Mouse (Mus musculus) liver, embryonic 11.5 days (tissue): ENCODE data around the gene Pnpla7. TPM values are rescaled to one million over a fixed set of nuclear protein-coding genes. Genes with fewer than 3 reads are reported as not detected.

Experiments
- ATAC-seq: fragments of 200-750 bp; cut with Nextera tagmentation; replicated peaks from 2 replicates; pipeline ENCODE4 v1.8.0; 2017; ENCODE audit warnings: moderate number of reproducible peaks, mild to moderate bottlenecking, moderate TSS enrichment, moderate library complexity; ENCODE audit not compliant: low FRiP score
- DNase-seq: peaks from one replicate; pipeline ENCODE4 v3.0.0-alpha.2; 2017; ENCODE audit warnings: low spot score
- H3K27ac ChIP-seq: fragments of 300-500 bp; sonication (generic); 2 replicates; pipeline ENCODE4 v1.5.1; 2014; ENCODE audit warnings: mild to moderate bottlenecking, low read depth, low read length, control low read depth
- H3K27me3 ChIP-seq: fragments of 300-500 bp; sonication (generic); replicated peaks from 2 replicates; pipeline ENCODE4 v1.6.1; 2014; ENCODE audit warnings: low read length, mixed read lengths; ENCODE audit not compliant: control insufficient read depth, insufficient read depth
- H3K36me3 ChIP-seq: fragments of 300-500 bp; sonication (generic); 2 replicates; pipeline ENCODE4 v1.6.1; 2014; ENCODE audit warnings: mild to moderate bottlenecking, low read length, moderate library complexity, mixed read lengths; ENCODE audit not compliant: control insufficient read depth, insufficient read depth
- H3K4me1 ChIP-seq: fragments of 300-500 bp; sonication (generic); replicated peaks from 2 replicates; pipeline ENCODE4 v1.6.1; 2014; ENCODE audit warnings: low read length, mixed read lengths; ENCODE audit not compliant: control insufficient read depth, insufficient read depth
- H3K4me2 ChIP-seq: fragments of 300-500 bp; sonication (generic); 2 replicates; pipeline ENCODE4 v1.6.1; 2014; ENCODE audit warnings: mild to moderate bottlenecking, control low read depth, moderate library complexity
- H3K4me3 ChIP-seq: fragments of 300-500 bp; sonication (generic); 2 replicates; pipeline ENCODE4 v1.5.1; 2014; ENCODE audit warnings: low read depth, low read length, control low read depth
- H3K9ac ChIP-seq: fragments of 300-500 bp; sonication (generic); 2 replicates; pipeline ENCODE4 v1.6.1; 2014; ENCODE audit warnings: low read depth, low read length, control low read depth
- H3K9me3 ChIP-seq: fragments of 300-500 bp; sonication (generic); 2 replicates; pipeline ENCODE4 v1.6.1; 2016; ENCODE audit warnings: low read length, inconsistent platforms, mixed read lengths; ENCODE audit not compliant: control insufficient read depth
- WGBS: fragments of 180-500 bp; shearing (Covaris S2); extraction: QIAGEN DNeasy Blood & Tissue Kit; methylation state at CpG from one replicate; pipeline ENCODE4 v1.1.7; 2014; 5-methylcytosine and 5-hydroxymethylcytosine counted together
- polyA plus RNA-seq: library from polyadenylated mRNA; unstranded; fragments of >200 nt; fragmentation: Nextera tagmentation; extraction: Ambion mirVana; gene quantifications from 2 replicates; pipeline ENCODE4 v1.2.1, GENCODE M21; 2014

Gene Pnpla7
- polyA plus RNA-seq, 1 experiment from 2014 or later = 24.7 TPM

DNA sequence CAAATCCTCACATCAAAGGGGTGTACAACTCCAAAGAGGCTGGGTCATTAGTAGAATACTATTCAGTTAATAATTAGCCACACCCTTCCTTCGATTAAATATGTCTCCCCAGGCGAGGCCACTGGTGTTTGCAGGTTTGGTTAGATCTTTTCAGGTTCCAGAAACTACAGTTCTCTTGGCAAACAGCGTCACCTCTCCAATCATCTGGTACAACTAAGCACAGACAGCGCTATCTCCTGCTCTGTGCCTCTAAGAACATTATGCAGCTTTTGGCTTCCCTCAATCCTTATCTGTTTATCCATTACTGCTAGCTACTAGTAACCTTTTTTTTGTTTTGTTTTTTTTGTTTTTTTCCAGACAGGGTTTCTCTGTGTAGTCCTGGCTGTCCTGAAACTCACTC lies 93.7 kb downstream of the Pnpla7 start:
- ATAC-seq (no peak), DNase-seq (no peak)
- 74% methylated on average over 4 of the region's 4 CpGs for WGBS
- no peak overlapping the region for H3K27ac ChIP-seq
- H3K4me1 ChIP-seq = no peaks in the 10 kb centered on the region
- no peaks in the 10 kb centered on the region for H3K27me3 ChIP-seq
- H3K4me2 ChIP-seq = no peak overlapping the region
- no peak overlapping the region for H3K9ac ChIP-seq
- no peaks in the 10 kb centered on the region for H3K36me3 ChIP-seq
- H3K4me3 ChIP-seq = no peak overlapping the region
- H3K9me3 ChIP-seq = no peaks in the 10 kb centered on the region

DNA sequence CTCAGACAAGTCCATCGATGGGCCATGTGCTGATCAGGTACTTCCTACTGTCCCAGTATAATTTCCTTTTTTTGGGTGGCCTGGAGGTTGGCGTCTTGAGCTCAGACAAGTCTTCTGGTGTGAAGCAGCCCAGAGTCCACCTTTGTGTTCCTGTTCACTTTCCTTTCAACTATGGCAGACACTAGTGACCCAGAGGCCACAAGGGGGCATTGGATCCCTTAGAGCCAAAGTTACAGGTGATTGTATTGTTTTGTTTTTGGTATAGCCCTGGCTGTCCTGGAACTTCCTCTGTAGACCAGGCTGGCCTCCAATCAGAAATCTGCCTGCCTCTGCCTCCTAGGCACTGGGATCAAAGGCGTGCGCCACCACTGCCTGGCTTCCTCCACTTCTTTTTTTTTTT lies 96.6 kb downstream of the Pnpla7 start:
- Histone ChIP-seq H3K36me3 (no peaks in the 10 kb centered on the region), H3K9me3 (no peaks in the 10 kb centered on the region), H3K27me3 (no peaks in the 10 kb centered on the region), H3K4me2 (no peak overlapping the region), H3K4me3 (no peak overlapping the region), H3K4me1 (no peaks in the 10 kb centered on the region), H3K27ac (no peak overlapping the region), H3K9ac (no peak overlapping the region)
- 87% methylated on average over 4 of the region's 4 CpGs for WGBS
- ATAC-seq (no peak), DNase-seq (no peak)

DNA sequence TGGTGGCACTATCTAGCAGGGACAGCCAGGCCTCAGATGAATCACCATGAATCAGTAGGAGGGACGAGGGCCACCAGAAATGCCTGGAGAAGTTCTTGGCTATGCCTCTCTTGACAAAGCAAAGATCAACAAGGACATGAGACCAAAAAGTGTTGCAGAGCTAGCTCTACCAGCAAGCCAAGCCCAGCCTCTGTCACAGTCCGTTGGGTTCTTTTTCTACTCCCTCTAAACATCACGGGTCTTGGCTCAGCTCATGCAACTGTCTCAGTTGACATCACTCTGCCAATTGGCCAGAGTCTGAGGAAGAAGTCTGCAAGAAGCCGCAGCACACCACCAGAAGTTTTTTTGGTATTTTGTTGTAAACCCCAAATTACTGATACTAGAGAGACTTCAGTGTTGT lies 99.7 kb downstream of the Pnpla7 start:
- H3K9ac ChIP-seq = no peak overlapping the region

DNA sequence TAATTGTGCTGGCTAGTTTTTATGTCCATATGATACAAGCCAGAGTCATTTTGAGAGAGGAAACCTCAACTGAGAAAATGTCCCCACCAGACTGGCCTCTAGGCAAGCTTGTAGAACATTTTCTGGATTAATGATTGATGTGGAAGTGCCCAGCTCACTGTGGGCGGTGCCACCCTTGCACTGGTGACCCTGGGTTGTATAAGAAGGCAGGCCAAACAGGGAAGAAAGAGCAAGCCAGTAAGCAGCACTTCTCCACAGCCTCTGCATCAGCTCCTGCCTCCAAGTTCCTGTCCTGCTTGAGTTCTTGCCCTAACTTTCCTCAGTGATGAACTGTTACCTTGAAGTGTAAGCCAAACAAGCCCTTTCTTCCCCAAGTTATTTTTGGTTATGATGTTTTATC lies 103.1 kb downstream of the Pnpla7 start:
- WGBS = 71% methylated on average over 1 of the region's 1 CpGs
- Histone ChIP-seq H3K4me1 (no peaks in the 10 kb centered on the region), H3K9ac (no peak overlapping the region), H3K9me3 (no peaks in the 10 kb centered on the region), H3K27ac (no peak overlapping the region), H3K4me2 (no peak overlapping the region), H3K36me3 (no peaks in the 10 kb centered on the region), H3K4me3 (no peak overlapping the region), H3K27me3 (no peaks in the 10 kb centered on the region; the same call in 1 of the 2 replicates)
- no peak for ATAC-seq
- DNase-seq = no peak

More for the DNA sequence above, 99.7 kb downstream of the Pnpla7 start:
- no peaks in the 10 kb centered on the region for H3K36me3 ChIP-seq
- no peak overlapping the region for H3K27ac ChIP-seq
- ATAC-seq (no peak), DNase-seq (no peak)
- no peaks in the 10 kb centered on the region for H3K4me1 ChIP-seq
- no peak overlapping the region for H3K4me2 ChIP-seq
- 69% methylated on average over 4 of the region's 4 CpGs for WGBS
- H3K4me3 ChIP-seq = no peak overlapping the region
- H3K27me3 ChIP-seq = no peaks in the 10 kb centered on the region
- H3K9me3 ChIP-seq = no peaks in the 10 kb centered on the region

DNA sequence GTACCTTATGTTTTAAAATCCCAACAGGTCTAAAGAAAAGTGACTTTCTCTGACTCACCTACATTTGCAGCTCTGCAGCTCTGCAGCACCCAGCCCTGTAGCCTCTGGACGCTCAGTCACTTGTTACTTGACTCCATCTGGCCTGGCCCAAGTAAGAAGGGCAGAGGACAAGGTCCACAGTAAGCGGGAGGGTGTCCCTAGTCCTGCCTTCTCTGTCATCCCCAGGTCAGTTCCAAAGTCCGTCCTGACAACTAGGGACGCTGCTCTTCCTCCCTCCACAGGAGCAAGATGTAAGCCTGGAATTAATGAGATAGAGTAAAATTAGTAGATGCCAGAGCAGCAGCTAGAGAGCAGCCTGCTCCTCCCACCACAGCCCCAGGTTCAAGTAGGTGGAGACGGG lies 104.2 kb downstream of the Pnpla7 start, which contains the start of gene Entpd8:
Entpd8 (plus strand) TSS at position 229 of the 400 bp plus-strand sequence.
- Histone ChIP-seq H3K4me2 (0 out of 2 replicates have a peak within 1 kb of the TSS, but pooled peaks have one; percentile 1), H3K4me3 (no peak within 1 kb of the TSS), H3K9me3 (no peaks in the 10 kb centered on the region), H3K4me1 (no peaks in the 10 kb centered on the region), H3K36me3 (no peaks in the 10 kb centered on the region), H3K27ac (no peak within 1 kb of the TSS), H3K9ac (no peak within 1 kb of the TSS), H3K27me3 (no peaks in the 10 kb centered on the region; the same call in 1 of the 2 replicates)
- WGBS = 51% methylated on average over 5 of the region's 5 CpGs
- DNase-seq (no peak), ATAC-seq (no peak)

DNA sequence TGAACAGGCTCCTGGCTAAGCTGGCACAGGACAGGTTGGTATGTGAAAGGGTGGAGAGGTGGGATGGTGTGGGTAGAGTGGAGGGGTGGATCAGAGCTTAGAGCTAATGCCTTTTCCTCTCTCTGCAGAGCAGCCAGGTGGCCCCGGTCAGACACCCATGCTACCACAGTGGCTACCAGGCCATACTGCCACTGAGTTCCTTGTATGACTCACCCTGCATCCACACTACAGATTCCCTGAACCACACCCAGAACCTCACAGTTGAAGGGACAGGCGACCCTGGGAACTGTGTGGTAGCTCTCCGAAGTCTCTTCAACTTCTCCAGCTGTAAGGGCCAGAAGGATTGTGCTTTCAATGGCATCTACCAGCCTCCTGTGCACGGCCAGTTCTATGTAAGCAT lies 107.9 kb downstream of the Pnpla7 start:
- Histone ChIP-seq H3K27ac (no peak overlapping the region), H3K4me3 (no peak overlapping the region), H3K4me1 (no peaks in the 10 kb centered on the region), H3K4me2 (no peak overlapping the region), H3K9me3 (no peaks in the 10 kb centered on the region), H3K36me3 (no peaks in the 10 kb centered on the region), H3K27me3 (no peaks in the 10 kb centered on the region; the same call in 1 of the 2 replicates), H3K9ac (no peak overlapping the region)
- 69% methylated on average over 4 of the region's 4 CpGs for WGBS
- ATAC-seq (no peak), DNase-seq (no peak)

DNA sequence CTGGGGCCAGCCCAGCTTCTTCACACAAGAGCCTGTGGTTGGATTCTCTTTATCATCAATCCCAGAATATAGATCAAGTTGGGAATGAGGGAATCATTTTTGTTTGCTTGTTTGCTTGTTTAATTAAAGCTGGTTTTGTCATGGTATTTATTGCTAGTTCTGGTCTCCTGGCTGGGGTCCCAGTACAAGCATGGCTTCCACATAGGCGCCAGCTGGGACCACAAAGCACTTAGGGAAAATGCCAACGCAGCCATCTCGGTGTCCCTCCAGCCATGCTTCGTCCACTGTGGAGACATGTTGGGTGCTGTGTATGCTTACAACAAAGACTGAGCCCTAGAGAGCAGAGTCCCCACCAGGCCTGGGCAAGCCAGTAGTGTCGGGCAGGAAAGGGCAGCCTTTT lies 109.7 kb downstream of the Pnpla7 start:
- no peak overlapping the region for H3K9ac ChIP-seq
- H3K4me1 ChIP-seq = no peaks in the 10 kb centered on the region
- 87% methylated on average over 5 of the region's 5 CpGs for WGBS
- no peaks in the 10 kb centered on the region for H3K9me3 ChIP-seq
- ATAC-seq = no peak
- H3K4me2 ChIP-seq = no peak overlapping the region
- no peaks in the 10 kb centered on the region; the same call in 1 of the 2 replicates for H3K27me3 ChIP-seq
- no peak overlapping the region for H3K27ac ChIP-seq
- no peak for DNase-seq
- no peak overlapping the region for H3K4me3 ChIP-seq
- no peaks in the 10 kb centered on the region for H3K36me3 ChIP-seq

DNA sequence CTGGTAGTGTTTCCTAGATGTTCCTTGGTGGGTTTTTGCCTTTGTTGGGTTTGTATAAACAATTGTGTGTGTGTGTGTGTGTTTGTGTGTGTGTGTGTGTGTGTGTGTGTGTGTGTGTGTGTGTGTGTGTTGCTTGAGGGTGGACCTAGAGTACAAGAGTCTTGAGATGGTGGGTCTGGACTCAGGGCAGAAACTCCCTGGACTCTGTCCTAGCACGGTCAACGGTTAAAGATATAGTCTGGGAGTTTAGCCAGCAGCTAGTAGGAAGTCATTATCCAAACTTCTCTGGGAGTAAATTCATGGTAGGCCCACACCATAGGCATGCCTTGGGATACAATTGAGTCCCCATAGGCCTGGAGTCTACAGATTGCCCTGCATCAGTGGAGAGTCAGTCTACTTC lies 112.0 kb downstream of the Pnpla7 start:
- Histone ChIP-seq H3K27me3 (peaks cover 6% of the 10 kb centered on the region), H3K36me3 (no peaks in the 10 kb centered on the region), H3K4me1 (no peaks in the 10 kb centered on the region), H3K9me3 (no peaks in the 10 kb centered on the region), H3K4me3 (no peak overlapping the region), H3K27ac (no peak overlapping the region), H3K9ac (no peak overlapping the region), H3K4me2 (no peak overlapping the region)
- ATAC-seq (no peak), DNase-seq (no peak)
- 95% methylated on average over 2 of the region's 2 CpGs for WGBS

DNA sequence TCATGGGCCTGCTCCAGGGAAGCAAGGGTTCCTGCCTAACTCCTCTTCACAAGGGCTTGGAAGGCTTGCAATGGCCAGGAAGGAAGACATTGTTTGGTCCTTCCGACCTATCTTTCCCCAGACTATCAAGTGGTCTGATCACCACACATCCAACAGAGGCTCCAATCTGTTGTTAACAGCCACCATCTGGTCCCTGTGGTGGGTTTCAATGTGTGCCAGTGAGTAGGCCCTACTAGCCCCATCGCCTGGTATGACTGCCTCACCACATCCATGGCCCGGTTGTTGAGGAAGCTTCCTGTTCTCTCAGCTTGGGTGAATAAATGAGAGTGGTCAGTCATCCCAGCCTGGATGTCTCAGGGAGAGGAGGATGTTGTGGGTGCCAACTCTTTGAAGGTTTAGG lies 112.8 kb downstream of the Pnpla7 start:
- Histone ChIP-seq H3K4me2 (no peak overlapping the region), H3K4me3 (no peak overlapping the region), H3K9ac (no peak overlapping the region), H3K27me3 (peaks cover 6% of the 10 kb centered on the region), H3K4me1 (no peaks in the 10 kb centered on the region), H3K27ac (no peak overlapping the region), H3K36me3 (no peaks in the 10 kb centered on the region), H3K9me3 (no peaks in the 10 kb centered on the region)
- ATAC-seq = no peak
- DNase-seq = no peak
- WGBS = 54% methylated on average over 3 of the region's 3 CpGs
